Mouse (Mus musculus): ENCODE data around the gene Hdac4. TPM values are rescaled to one million over a fixed set of nuclear protein-coding genes. Genes with fewer than 3 reads are reported as not detected.

Hdac4 gene
- polyA plus RNA-seq, 1 experiment, result 13.3 TPM

DNA sequence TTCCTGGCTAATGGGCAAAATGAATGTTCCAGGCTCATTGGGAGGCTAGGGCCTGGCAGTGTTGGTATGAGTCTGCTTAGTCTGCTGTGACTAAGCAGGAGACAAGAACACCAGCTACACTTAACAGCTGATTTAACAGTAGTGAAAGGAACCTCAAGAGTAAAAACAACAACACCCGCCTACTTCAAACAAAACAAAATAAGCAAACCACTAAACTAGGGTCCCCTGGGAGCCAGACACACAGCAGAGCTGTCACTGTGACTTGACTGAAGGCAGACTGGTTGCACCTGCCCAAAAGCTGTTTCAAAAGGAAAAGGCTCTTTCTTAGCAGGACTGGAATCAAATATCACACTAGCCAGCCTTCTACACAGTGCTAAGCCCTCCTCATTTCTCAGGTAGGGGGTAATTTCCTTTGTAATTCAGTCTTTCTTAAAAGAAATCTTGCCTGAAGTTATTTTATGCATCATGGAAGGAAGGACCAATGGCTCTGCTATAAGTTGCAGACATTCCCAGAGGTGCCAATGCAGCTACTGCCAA is 109.2 kb downstream of the Hdac4 start:
- no peak for DNase-seq (ENCODE audit: low read depth in 1 of 2, low spot score in 2 of 2)
- 36% methylated on average over 1 of the region's 1 CpGs for WGBS
- no peaks in the 10 kb centered on the region for H3K27me3 ChIP-seq (ENCODE audit: control insufficient read depth, insufficient read depth, low read length)
- no peak overlapping the region for H3K27ac ChIP-seq (ENCODE audit: insufficient read depth, low read length)
- no peak overlapping the region for H3K4me3 ChIP-seq (ENCODE audit: extremely low read depth, insufficient read depth, insufficient read length)
- no peaks in the 10 kb centered on the region for H3K36me3 ChIP-seq (ENCODE audit: control insufficient read depth, insufficient read depth, low read length)
- TF ChIP-seq POLR2A (IDR thresholded peaks at IDR 0.05; ENCODE audit: low read depth, low read length) (no peak), CTCF (IDR thresholded peaks at IDR 0.05; ENCODE audit: extremely low read depth, insufficient read depth, insufficient read length, insufficient replicate concordance) (no peak)
- H3K4me1 ChIP-seq (ENCODE audit: control insufficient read depth, insufficient read depth, insufficient read length), result peaks cover 21% of the 10 kb centered on the region

DNA sequence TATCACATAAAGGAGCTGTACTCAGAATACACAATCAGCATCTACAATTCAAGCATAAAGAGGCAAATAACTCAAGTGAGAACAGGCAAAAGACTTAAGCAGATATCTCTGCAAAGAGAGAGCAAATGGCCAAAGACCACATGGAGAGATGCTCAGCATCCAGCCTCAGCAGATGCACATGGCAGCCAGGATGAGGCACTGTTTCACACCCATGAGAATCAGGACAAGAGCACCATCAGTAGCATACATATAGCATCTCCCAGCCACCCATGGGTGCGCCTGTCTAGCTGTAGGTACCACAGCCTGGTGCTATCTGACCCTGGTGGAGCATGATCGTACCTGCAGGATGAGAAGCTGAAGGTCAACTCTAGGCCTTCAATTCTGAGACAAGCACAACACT is 110.8 kb downstream of the Hdac4 start:
- H3K27ac ChIP-seq (ENCODE audit: insufficient read depth, low read length), result no peak overlapping the region
- H3K4me1 ChIP-seq (ENCODE audit: control insufficient read depth, insufficient read depth, insufficient read length), result peaks cover 31% of the 10 kb centered on the region
- TF ChIP-seq CTCF (IDR thresholded peaks at IDR 0.05; ENCODE audit: extremely low read depth, insufficient read depth, insufficient read length, insufficient replicate concordance) (no peak), POLR2A (IDR thresholded peaks at IDR 0.05; ENCODE audit: low read depth, low read length) (no peak)
- no peaks in the 10 kb centered on the region for H3K27me3 ChIP-seq (ENCODE audit: control insufficient read depth, insufficient read depth, low read length)
- no peak overlapping the region for H3K4me3 ChIP-seq (ENCODE audit: extremely low read depth, insufficient read depth, insufficient read length)
- 92% methylated on average over 2 of the region's 2 CpGs for WGBS
- no peak for DNase-seq (ENCODE audit: low read depth in 1 of 2, low spot score in 2 of 2)
- no peaks in the 10 kb centered on the region for H3K36me3 ChIP-seq (ENCODE audit: control insufficient read depth, insufficient read depth, low read length)

DNA sequence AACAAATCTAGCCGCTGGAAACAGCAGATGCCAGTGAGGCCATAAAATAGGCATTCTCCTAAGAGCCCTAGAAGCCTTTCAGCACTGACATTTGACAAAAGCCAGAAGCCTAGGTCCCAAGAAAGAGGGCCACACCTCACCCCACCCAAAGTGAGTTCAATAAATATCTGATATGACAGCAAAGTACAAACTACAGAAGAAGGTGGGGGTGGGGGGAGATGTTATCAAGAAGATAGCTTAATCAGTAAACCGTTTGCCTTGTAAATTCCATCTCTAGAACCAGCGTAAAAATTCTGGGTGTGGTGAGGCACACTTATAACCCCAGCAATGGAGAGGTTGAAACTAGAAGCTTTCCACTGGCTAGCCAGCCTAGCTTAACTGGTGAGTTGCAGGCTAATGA is 111.5 kb downstream of the Hdac4 start:
- 75% methylated on average over 3 of the region's 3 CpGs for WGBS
- Histone ChIP-seq H3K4me3 (ENCODE audit: extremely low read depth, insufficient read depth, insufficient read length) (no peak overlapping the region), H3K27ac (ENCODE audit: insufficient read depth, low read length) (no peak overlapping the region), H3K27me3 (ENCODE audit: control insufficient read depth, insufficient read depth, low read length) (no peaks in the 10 kb centered on the region), H3K4me1 (ENCODE audit: control insufficient read depth, insufficient read depth, insufficient read length) (peaks cover 33% of the 10 kb centered on the region), H3K36me3 (ENCODE audit: control insufficient read depth, insufficient read depth, low read length) (no peaks in the 10 kb centered on the region)
- no peak for DNase-seq (ENCODE audit: low read depth in 1 of 2, low spot score in 2 of 2)
- TF ChIP-seq POLR2A (IDR thresholded peaks at IDR 0.05; ENCODE audit: low read depth, low read length) (no peak), CTCF (IDR thresholded peaks at IDR 0.05; ENCODE audit: extremely low read depth, insufficient read depth, insufficient read length, insufficient replicate concordance) (no peak)

DNA sequence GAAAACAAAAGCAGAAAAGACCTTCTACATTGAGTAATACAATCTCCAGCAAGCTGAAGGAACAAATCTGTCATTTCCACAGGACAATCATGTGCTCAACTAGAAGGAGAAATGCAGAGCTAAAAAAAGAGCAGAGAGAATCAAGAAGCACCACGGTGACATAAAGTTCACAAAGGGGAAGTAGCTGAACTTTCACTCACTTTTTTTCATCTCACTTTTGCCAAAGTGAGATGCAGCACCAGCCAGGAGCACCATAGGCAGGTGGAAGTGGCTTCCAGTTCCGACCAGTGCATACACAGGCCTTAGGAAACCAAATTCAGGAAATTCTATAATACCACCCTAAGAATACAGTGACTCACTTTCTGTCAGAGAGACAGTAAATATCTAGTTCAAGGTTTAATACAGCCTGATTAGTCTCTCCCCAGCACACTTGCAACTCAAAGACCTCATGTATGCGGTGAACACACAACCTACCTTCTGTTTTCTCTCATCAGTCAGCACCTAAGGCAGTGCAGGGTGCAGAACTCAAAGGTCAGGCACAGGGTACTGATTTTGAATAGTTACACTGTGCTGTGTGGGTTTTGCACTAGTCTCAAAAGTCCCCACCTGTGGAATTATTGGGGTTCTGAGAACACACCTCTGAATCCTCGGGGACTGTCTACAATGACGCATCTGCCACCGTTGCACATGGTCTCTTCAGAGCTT is 112.5 kb downstream of the Hdac4 start:
- H3K27ac ChIP-seq (ENCODE audit: insufficient read depth, low read length), result no peak overlapping the region
- no peak overlapping the region for H3K4me3 ChIP-seq (ENCODE audit: extremely low read depth, insufficient read depth, insufficient read length)
- TF ChIP-seq CTCF (IDR thresholded peaks at IDR 0.05; ENCODE audit: extremely low read depth, insufficient read depth, insufficient read length, insufficient replicate concordance) (no peak), POLR2A (IDR thresholded peaks at IDR 0.05; ENCODE audit: low read depth, low read length) (no peak)
- no peak for DNase-seq (ENCODE audit: low read depth in 1 of 2, low spot score in 2 of 2)
- H3K4me1 ChIP-seq (ENCODE audit: control insufficient read depth, insufficient read depth, insufficient read length), result peaks cover 33% of the 10 kb centered on the region
- 36% methylated on average over 6 of the region's 6 CpGs for WGBS
- no peaks in the 10 kb centered on the region for H3K36me3 ChIP-seq (ENCODE audit: control insufficient read depth, insufficient read depth, low read length)
- no peaks in the 10 kb centered on the region for H3K27me3 ChIP-seq (ENCODE audit: control insufficient read depth, insufficient read depth, low read length)

DNA sequence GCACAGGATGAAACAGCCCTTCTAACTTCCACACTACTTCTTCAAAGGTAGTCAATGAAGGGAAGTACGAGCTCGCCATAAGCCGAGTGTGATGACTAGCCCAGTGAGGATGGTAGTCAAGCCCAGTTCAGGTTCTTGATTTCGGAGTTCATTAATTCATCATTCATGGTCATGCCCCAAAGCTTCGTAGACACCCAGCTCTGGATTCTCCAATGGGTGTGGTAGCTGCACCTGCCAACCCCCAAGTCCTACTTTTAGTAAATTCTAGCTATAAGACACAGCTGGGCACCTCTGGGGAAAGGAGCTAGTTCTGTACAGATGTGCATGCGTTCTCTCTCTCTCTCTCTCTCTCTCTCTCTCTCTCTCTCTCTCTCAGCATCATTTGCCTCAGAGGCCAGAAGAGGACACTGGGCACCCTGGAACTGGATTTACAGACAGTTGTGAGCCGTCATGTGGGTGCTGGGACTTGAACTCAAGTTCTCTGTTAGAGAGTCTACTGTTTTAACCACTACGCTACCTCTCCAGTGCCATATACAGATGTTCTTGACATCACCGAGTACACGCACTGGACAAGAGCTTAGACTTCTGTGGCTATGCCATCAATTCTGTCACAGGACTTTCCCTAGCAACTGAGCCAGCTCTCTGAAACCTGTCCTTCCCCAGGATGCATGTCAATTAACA is 113.2 kb downstream of the Hdac4 start:
- peaks cover 33% of the 10 kb centered on the region for H3K4me1 ChIP-seq (ENCODE audit: control insufficient read depth, insufficient read depth, insufficient read length)

DNA sequence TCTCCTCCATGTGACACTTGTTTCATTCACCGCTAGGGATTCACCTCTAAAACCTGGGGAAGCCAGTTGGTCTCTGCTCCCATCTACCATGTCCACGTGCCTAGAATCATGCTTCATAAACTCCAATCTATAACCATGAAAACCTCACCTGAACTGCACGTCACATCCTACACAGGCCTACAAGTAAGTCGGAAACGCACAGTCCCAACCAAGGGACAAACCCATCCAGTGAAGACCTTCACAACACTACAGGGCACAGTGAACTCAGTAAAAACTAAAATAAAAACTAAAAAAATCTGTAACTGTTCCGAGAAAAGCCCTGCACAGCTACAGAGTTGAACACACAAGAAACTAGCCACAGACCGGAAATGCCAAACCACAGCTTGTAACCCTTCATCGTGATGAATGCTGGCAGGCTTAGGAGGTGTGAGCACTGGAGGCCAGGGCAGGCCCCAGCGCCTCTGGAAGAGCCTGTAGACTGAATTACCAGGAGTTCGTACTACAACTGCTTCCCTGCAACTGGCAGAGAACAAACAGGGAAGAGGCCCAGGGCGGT is 115.4 kb downstream of the Hdac4 start:
- Histone ChIP-seq H3K4me1 (ENCODE audit: control insufficient read depth, insufficient read depth, insufficient read length) (peaks cover 33% of the 10 kb centered on the region; the same call in 1 of the 2 replicates), H3K27ac (ENCODE audit: insufficient read depth, low read length) (peak overlapping the region; percentile 41), H3K27me3 (ENCODE audit: control insufficient read depth, insufficient read depth, low read length) (no peaks in the 10 kb centered on the region), H3K4me3 (ENCODE audit: extremely low read depth, insufficient read depth, insufficient read length) (no peak overlapping the region), H3K36me3 (ENCODE audit: control insufficient read depth, insufficient read depth, low read length) (no peaks in the 10 kb centered on the region)
- WGBS, result 13% methylated on average over 11 of the region's 11 CpGs
- TF ChIP-seq POLR2A (IDR thresholded peaks at IDR 0.05; ENCODE audit: low read depth, low read length), result no peak
- no peak for TF ChIP-seq CTCF (IDR thresholded peaks at IDR 0.05; ENCODE audit: extremely low read depth, insufficient read depth, insufficient read length, insufficient replicate concordance)
- peak; percentile 73 to 74 for DNase-seq (ENCODE audit: low read depth in 1 of 2, low spot score in 2 of 2)

More for the DNA sequence above, 113.2 kb downstream of the Hdac4 start:
- no peaks in the 10 kb centered on the region for H3K36me3 ChIP-seq (ENCODE audit: control insufficient read depth, insufficient read depth, low read length)
- no peaks in the 10 kb centered on the region for H3K27me3 ChIP-seq (ENCODE audit: control insufficient read depth, insufficient read depth, low read length)
- no peak overlapping the region for H3K27ac ChIP-seq (ENCODE audit: insufficient read depth, low read length)
- 76% methylated on average over 10 of the region's 10 CpGs for WGBS
- no peak for DNase-seq (ENCODE audit: low read depth in 1 of 2, low spot score in 2 of 2)
- H3K4me3 ChIP-seq (ENCODE audit: extremely low read depth, insufficient read depth, insufficient read length), result no peak overlapping the region
- TF ChIP-seq POLR2A (IDR thresholded peaks at IDR 0.05; ENCODE audit: low read depth, low read length) (no peak), CTCF (IDR thresholded peaks at IDR 0.05; ENCODE audit: extremely low read depth, insufficient read depth, insufficient read length, insufficient replicate concordance) (no peak)
